Comparison of ENCODE assay signal across 20 mouse cellular contexts in genomic region chr2:172766403-172766802, GRCm38 (mm10).
DNase-seq lines count a peak whose midpoint lies in the region; ATAC-seq lines count a peak whose summit lies in the region.
"Had no signal": no experiment of that assay in that cellular context is flagged by ENCODE, and none has a peak within 500 bp of the region (broad histone marks: within the 10 kb centered on the region; RNA-seq: fewer than 3 reads in every experiment).

No protein-coding gene starts in this region.

- peak overlapping the region; percentile 2 for H3K27ac ChIP-seq in forebrain, embryonic 11.5 days (ENCODE audit: low read depth, low read length)
- no peak overlapping the region for H3K27ac ChIP-seq in hindbrain, embryonic 12.5 days
- 0 out of 2 replicates have a peak overlapping the region, but pooled peaks have one; percentile 63 for H3K27ac ChIP-seq in midbrain, embryonic 12.5 days (replicated peaks)
- H3K27ac ChIP-seq: embryonic facial prominence, embryonic 12.5 days; heart, adult 2 months; neural tube, embryonic 12.5 days had no signal

- H3K36me3 ChIP-seq in forebrain, embryonic 11.5 days (ENCODE audit: control insufficient read depth, insufficient read depth, low read length) = no peaks in the 10 kb centered on the region
- H3K36me3 ChIP-seq in hindbrain, embryonic 12.5 days = no peaks in the 10 kb centered on the region
- no peaks in the 10 kb centered on the region for H3K36me3 ChIP-seq in midbrain, embryonic 12.5 days
- H3K36me3 ChIP-seq: embryonic facial prominence, embryonic 12.5 days; neural tube, embryonic 12.5 days had no signal

- ATAC-seq in forebrain, embryonic 11.5 days (replicated peaks; ENCODE audit: low FRiP score) = peak; percentile 47
- peak; percentile 67 for ATAC-seq in hindbrain, embryonic 12.5 days (ENCODE audit: low FRiP score)
- ATAC-seq in midbrain, embryonic 12.5 days (ENCODE audit: low FRiP score, low read depth) = peak; percentile 42
- ATAC-seq: activated CD4-positive, CD25-positive, alpha-beta regulatory T cell, adult 4 months; inflammation-experienced regulatory T-cells, adult 6 months; liver, postnatal 0 days had no signal

- 0 out of 2 replicates have a peak overlapping the region, but pooled peaks have one; percentile 20 for H3K9ac ChIP-seq in forebrain, embryonic 11.5 days (ENCODE audit: low read length)
- no peak overlapping the region for H3K9ac ChIP-seq in hindbrain, embryonic 12.5 days
- no peak overlapping the region for H3K9ac ChIP-seq in midbrain, embryonic 12.5 days (replicated peaks)
- H3K9ac ChIP-seq: embryonic facial prominence, embryonic 12.5 days; liver, postnatal 0 days; neural tube, embryonic 12.5 days had no signal

- WGBS in forebrain, embryonic 11.5 days = 24% methylated on average over 7 of the region's 7 CpGs
- WGBS in hindbrain, embryonic 12.5 days = 22% methylated on average over 7 of the region's 7 CpGs
- 18% methylated on average over 7 of the region's 7 CpGs for WGBS in midbrain, embryonic 12.5 days

- peaks cover 18% of the 10 kb centered on the region for H3K4me1 ChIP-seq in forebrain, embryonic 11.5 days (replicated peaks; ENCODE audit: control insufficient read depth, insufficient read depth, low read length)
- peaks cover 29% of the 10 kb centered on the region for H3K4me1 ChIP-seq in hindbrain, embryonic 12.5 days
- H3K4me1 ChIP-seq in midbrain, embryonic 12.5 days = peaks cover 37% of the 10 kb centered on the region

- H3K4me2 ChIP-seq in forebrain, embryonic 11.5 days (ENCODE audit: low read depth, low read length, severe bottlenecking) = no peak overlapping the region
- no peak overlapping the region for H3K4me2 ChIP-seq in hindbrain, embryonic 12.5 days (replicated peaks)
- H3K4me2 ChIP-seq in midbrain, embryonic 12.5 days (replicated peaks) = no peak overlapping the region
- H3K4me2 ChIP-seq: embryonic facial prominence, embryonic 12.5 days; neural tube, embryonic 12.5 days had no signal

- peak; percentile 52 for DNase-seq in ZHBTc4 (ENCODE audit: low read depth, low spot score)
- DNase-seq in forebrain, embryonic 11.5 days (ENCODE audit: low spot score) = no peak
- no peak for DNase-seq in spleen, postnatal 36 days (ENCODE audit: low spot score in 2 of 2)
- DNase-seq in heart, adult 9 months (ENCODE audit: low spot score in 2 of 2) = no peak
- no peak for DNase-seq in urinary bladder, postnatal 4 days (ENCODE audit: low spot score in 2 of 2)
- DNase-seq: adrenal gland, postnatal 14 days; cerebellum, adult 2 months; gastrocnemius, postnatal 10 days; heart, adult 2 months; heart, postnatal 10 days; liver; liver, postnatal 0 days; lung, postnatal 36 days; right cerebral cortex, postnatal 14 days had no signal

- no peak overlapping the region for H3K4me3 ChIP-seq in forebrain, embryonic 11.5 days (ENCODE audit: low read depth, low read length)
- H3K4me3 ChIP-seq in hindbrain, embryonic 12.5 days = no peak overlapping the region
- H3K4me3 ChIP-seq in midbrain, embryonic 12.5 days = no peak overlapping the region
- H3K4me3 ChIP-seq: embryonic facial prominence, embryonic 12.5 days; heart, adult 2 months; neural tube, embryonic 12.5 days had no signal

- H3K27me3 ChIP-seq in forebrain, embryonic 11.5 days (ENCODE audit: control insufficient read depth, insufficient read depth, low read length) = no peaks in the 10 kb centered on the region
- H3K27me3 ChIP-seq in hindbrain, embryonic 12.5 days = peaks cover 74% of the 10 kb centered on the region
- peaks cover 72% of the 10 kb centered on the region for H3K27me3 ChIP-seq in midbrain, embryonic 12.5 days

- H3K9me3 ChIP-seq in forebrain, embryonic 11.5 days (ENCODE audit: control insufficient read depth, low read length) = no peaks in the 10 kb centered on the region
- H3K9me3 ChIP-seq in hindbrain, embryonic 12.5 days (replicated peaks) = no peaks in the 10 kb centered on the region
- H3K9me3 ChIP-seq in midbrain, embryonic 12.5 days = no peaks in the 10 kb centered on the region
- H3K9me3 ChIP-seq: embryonic facial prominence, embryonic 12.5 days; neural tube, embryonic 12.5 days had no signal
